Mouse (Mus musculus) MEL (cell line): ENCODE measurements around the gene Mpp3. TPM values are rescaled to one million over a fixed set of nuclear protein-coding genes. Genes with fewer than 3 reads are reported as not detected.
A peak's percentile ranks its signal among the peaks of the same experiment; 100 is the strongest.

Experiments used
- DNase-seq: peaks from one replicate; pipeline ENCODE4 v3.0.0; 2011; ENCODE audit warnings: low read depth, low spot score
- H3K27ac ChIP-seq: 2 replicates; pipeline ENCODE4 v1.5.1; 2012; ENCODE audit warnings: low read depth, mild to moderate bottlenecking, control low read depth, low read length, moderate library complexity; ENCODE audit not compliant: control insufficient read depth
- H3K27me3 ChIP-seq, 2 experiments: fragments of 150-350 bp in 1 of 2; sonication (generic) in 1 of 2; 2 replicates each; pipeline ENCODE4 v1.6.1; 2012; ENCODE audit warnings: low read length in 2 of 2, mild to moderate bottlenecking in 2 of 2, improper control_type of control experiment in 1 of 2, moderate library complexity in 1 of 2; ENCODE audit not compliant: insufficient read depth in 2 of 2, control insufficient read depth in 1 of 2
- H3K36me3 ChIP-seq, 2 experiments: 2 replicates each; pipeline ENCODE4 v1.6.1; 2012 to 2014; ENCODE audit warnings: low read length in 2 of 2, improper control_type of control experiment in 1 of 2, inconsistent platforms in 1 of 2, mild to moderate bottlenecking in 1 of 2; ENCODE audit not compliant: insufficient read depth in 2 of 2, control insufficient read depth in 1 of 2
- H3K4me1 ChIP-seq, 2 experiments: fragments of 150-350 bp in 1 of 2; sonication (generic) in 1 of 2; 2 replicates each; pipeline ENCODE4 v1.6.1; 2012; ENCODE audit warnings: low read length in 2 of 2, improper control_type of control experiment in 1 of 2, mild to moderate bottlenecking in 1 of 2; ENCODE audit not compliant: insufficient read depth in 2 of 2, control insufficient read depth in 1 of 2
- H3K4me3 ChIP-seq, 2 experiments: fragments of 150-350 bp in 1 of 2; sonication (generic) in 1 of 2; 2 replicates each; pipeline ENCODE4 v1.5.1; 2012; ENCODE audit warnings: low read depth in 2 of 2, low read length in 2 of 2, mild to moderate bottlenecking in 2 of 2, moderate library complexity in 2 of 2, control low read depth in 1 of 2, improper control_type of control experiment in 1 of 2; ENCODE audit not compliant: control insufficient read depth in 1 of 2, insufficient read depth in 1 of 2
- H3K79me2 ChIP-seq: 2 replicates; pipeline ENCODE4 v1.6.1; 2012; ENCODE audit warnings: mild to moderate bottlenecking, low read length, moderate library complexity; ENCODE audit not compliant: control insufficient read depth, poor library complexity, insufficient read depth
- H3K9ac ChIP-seq: 2 replicates; pipeline ENCODE4 v1.6.1; 2012; ENCODE audit warnings: low read depth, mild to moderate bottlenecking, control low read depth, low read length, moderate library complexity; ENCODE audit not compliant: control insufficient read depth, poor library complexity, severe bottlenecking
- H3K9me3 ChIP-seq: fragments of 150-350 bp; sonication (generic); replicated peaks from 2 replicates; pipeline ENCODE4 v1.6.1; 2012; ENCODE audit warnings: mild to moderate bottlenecking, low read length, improper control_type of control experiment, moderate library complexity; ENCODE audit not compliant: insufficient read depth
- BHLHE40 ChIP-seq: IDR thresholded peaks from 2 replicates; pipeline ENCODE4 v1.6.1; 2012; ENCODE audit warnings: low read depth, mild to moderate bottlenecking, inconsistent platforms, low read length, improper control_type of control experiment, borderline replicate concordance
- CTCF ChIP-seq, 3 experiments: IDR thresholded peaks in 2 of 3; conservative IDR thresholded peaks in 1 of 3; 2 replicates each; pipeline ENCODE4 v1.5.1; 2011 to 2012; ENCODE audit warnings: low read length in 3 of 3, low read depth in 2 of 3, mild to moderate bottlenecking in 2 of 3, improper control_type of control experiment in 1 of 3, inconsistent platforms in 1 of 3, mixed read lengths in 1 of 3, moderate library complexity in 1 of 3; ENCODE audit not compliant: control insufficient read depth in 1 of 3, insufficient read depth in 1 of 3, poor library complexity in 1 of 3, severe bottlenecking in 1 of 3
- ELF1 ChIP-seq: IDR thresholded peaks from 2 replicates; pipeline ENCODE4 v1.6.1; 2014; ENCODE audit warnings: low read depth, mild to moderate bottlenecking, inconsistent platforms, low read length, improper control_type of control experiment, moderate library complexity
- HCFC1 ChIP-seq: IDR thresholded peaks from 2 replicates; pipeline ENCODE4 v1.6.1; 2012; ENCODE audit warnings: low read depth, mild to moderate bottlenecking, inconsistent platforms, low read length, improper control_type of control experiment, moderate library complexity
- JUND ChIP-seq: IDR thresholded peaks from 2 replicates; pipeline ENCODE4 v1.6.1; 2011; ENCODE audit warnings: low read depth, mild to moderate bottlenecking, improper control_type of control experiment, low read length
- MAZ ChIP-seq: IDR thresholded peaks from 2 replicates; pipeline ENCODE4 v1.6.1; 2012; ENCODE audit warnings: low read depth, mild to moderate bottlenecking, inconsistent platforms, low read length, improper control_type of control experiment
- MXI1 ChIP-seq: IDR thresholded peaks from 2 replicates; pipeline ENCODE4 v1.6.1; 2011; ENCODE audit warnings: mild to moderate bottlenecking, low read depth, low read length, improper control_type of control experiment
- MYB ChIP-seq: IDR thresholded peaks from 2 replicates; pipeline ENCODE4 v1.6.1; 2011; ENCODE audit warnings: mild to moderate bottlenecking, low read depth, low read length, improper control_type of control experiment
- NELFE ChIP-seq: IDR thresholded peaks from 2 replicates; pipeline ENCODE4 v1.6.1; 2011; ENCODE audit warnings: low read depth, low read length, improper control_type of control experiment
- NRF1 ChIP-seq: IDR thresholded peaks from 2 replicates; pipeline ENCODE4 v1.6.1; 2014; ENCODE audit warnings: low read depth, mild to moderate bottlenecking, inconsistent platforms, low read length, improper control_type of control experiment, moderate library complexity; ENCODE audit not compliant: poor library complexity, insufficient read depth, severe bottlenecking
- POLR2AphosphoS2 ChIP-seq: IDR thresholded peaks from 2 replicates; pipeline ENCODE4 v1.6.1; 2011; ENCODE audit warnings: low read length, improper control_type of control experiment
- RAD21 ChIP-seq: IDR thresholded peaks from 2 replicates; pipeline ENCODE4 v1.6.1; 2011; ENCODE audit warnings: mild to moderate bottlenecking, low read depth, low read length, improper control_type of control experiment
- RCOR1 ChIP-seq: IDR thresholded peaks from 2 replicates; pipeline ENCODE4 v1.6.1; 2012; ENCODE audit warnings: low read depth, mild to moderate bottlenecking, inconsistent platforms, low read length, improper control_type of control experiment
- TAL1 ChIP-seq: IDR thresholded peaks from 2 replicates; pipeline ENCODE4 v1.6.1; 2012; ENCODE audit warnings: mild to moderate bottlenecking, inconsistent platforms, low read length, moderate library complexity, mixed read lengths
- TBP ChIP-seq: IDR thresholded peaks from 2 replicates; pipeline ENCODE4 v1.8.0; 2011; ENCODE audit warnings: low read depth, low read length, improper control_type of control experiment
- USF1 ChIP-seq: IDR thresholded peaks from 2 replicates; pipeline ENCODE4 v1.6.1; 2014; ENCODE audit warnings: low read depth, mild to moderate bottlenecking, inconsistent platforms, low read length, improper control_type of control experiment, moderate library complexity
- USF2 ChIP-seq, 2 experiments: IDR thresholded peaks; 2 replicates each; pipeline ENCODE4 v1.6.1; 2011 to 2012; ENCODE audit warnings: improper control_type of control experiment in 2 of 2, low read length in 2 of 2, borderline replicate concordance in 1 of 2, inconsistent platforms in 1 of 2, low read depth in 1 of 2, mild to moderate bottlenecking in 1 of 2; ENCODE audit not compliant: insufficient read depth in 1 of 2
- ZC3H11A ChIP-seq: IDR thresholded peaks from 2 replicates; pipeline ENCODE4 v1.6.1; 2012; ENCODE audit warnings: low read depth, mild to moderate bottlenecking, inconsistent platforms, low read length, improper control_type of control experiment
- polyA plus RNA-seq, 2 experiments: library from polyadenylated mRNA; stranded (reverse) in 1 of 2; unstranded in 1 of 2; fragments of >175 nt in 1 of 2; fragments of >200 nt in 1 of 2; gene quantifications; 2 replicates each; pipeline versions ENCODE4 v1.2.1 to v1.2.4; 2012; ENCODE audit warnings: low replicate concordance in 2 of 2, low read depth in 1 of 2; ENCODE audit not compliant: insufficient read length in 2 of 2, insufficient read depth in 1 of 2, missing spikeins in 1 of 2
- total RNA-seq: library from RNA; depleted of rRNA; stranded (reverse); fragments of 300-350 nt; gene quantifications from 2 replicates; pipeline ENCODE4 v1.2.3, GENCODE M21; 2012

Mpp3 gene
- total and polyA plus RNA-seq, 3 experiments, result 5.5 to 7.1 TPM; not detected in 1

GRCm38 (mm10) chr11:102025991-102026660, 2.1 kb downstream of the Mpp3 start (continued):
- TF ChIP-seq POLR2AphosphoS2 (no peak), JUND (no peak), BHLHE40 (no peak; the same call in 1 of the 2 replicates), MYB (no peak), MXI1 (peak; percentile 67; the same call in 1 of the 2 replicates), RAD21 (no peak)

GRCm38 (mm10) chr11:102025354-102025753, 2.9 kb downstream of the Mpp3 start:
- no peak for DNase-seq
- H3K9ac ChIP-seq, result no peak overlapping the region
- H3K9me3 ChIP-seq, result no peaks in the 10 kb centered on the region
- H3K36me3 ChIP-seq, result peaks cover 0 to 14% of the 10 kb centered on the region in 2 experiments; a peak in 2 of 4 replicates
- H3K27me3 ChIP-seq, result no peaks in the 10 kb centered on the region
- H3K27ac ChIP-seq, result no peak overlapping the region
- TF ChIP-seq HCFC1 (no peak), MAZ (no peak), CTCF (IDR thresholded peaks at IDR 0.05 in 2 of 3, conservative IDR thresholded peaks at IDR 0.05 in 1 of 3; ENCODE audit: control insufficient read depth in 1 of 3, insufficient read depth in 1 of 3, low read depth in 2 of 3, low read length in 3 of 3, poor library complexity in 1 of 3, severe bottlenecking in 1 of 3) (no peak), TAL1 (no peak), RAD21 (no peak), TBP (no peak), JUND (no peak), NELFE (no peak), RCOR1 (no peak), NRF1 (no peak)
- peaks cover 2 to 22% of the 10 kb centered on the region in 2 experiments; a peak in 3 of 4 replicates for H3K4me1 ChIP-seq
- no peaks in the 10 kb centered on the region for H3K79me2 ChIP-seq
- H3K4me3 ChIP-seq, result no peak overlapping the region

GRCm38 (mm10) chr11:102024875-102025274, 3.4 kb downstream of the Mpp3 start:
- H3K9me3 ChIP-seq, result no peaks in the 10 kb centered on the region
- H3K4me3 ChIP-seq, result no peak overlapping the region
- DNase-seq, result no peak
- no peaks in the 10 kb centered on the region for H3K79me2 ChIP-seq
- H3K36me3 ChIP-seq, result peaks cover 0 to 13% of the 10 kb centered on the region in 2 experiments; a peak in 2 of 4 replicates
- no peak for TF ChIP-seq USF2 (IDR thresholded peaks at IDR 0.05; ENCODE audit: borderline replicate concordance in 1 of 2, insufficient read depth in 1 of 2, low read depth in 1 of 2, low read length in 2 of 2)
- no peak for TF ChIP-seq USF1
- no peak for TF ChIP-seq ELF1
- TF ChIP-seq RAD21, result no peak
- no peak for TF ChIP-seq ZC3H11A
- no peak for TF ChIP-seq MYB
- H3K27me3 ChIP-seq, result no peaks in the 10 kb centered on the region
- H3K9ac ChIP-seq, result no peak overlapping the region
- H3K4me1 ChIP-seq, result peaks cover 2 to 18% of the 10 kb centered on the region in 2 experiments; a peak in 3 of 4 replicates
- no peak overlapping the region for H3K27ac ChIP-seq
